Mouse (Mus musculus): Measurements from ENCODE around the gene Agbl3.

DNA sequence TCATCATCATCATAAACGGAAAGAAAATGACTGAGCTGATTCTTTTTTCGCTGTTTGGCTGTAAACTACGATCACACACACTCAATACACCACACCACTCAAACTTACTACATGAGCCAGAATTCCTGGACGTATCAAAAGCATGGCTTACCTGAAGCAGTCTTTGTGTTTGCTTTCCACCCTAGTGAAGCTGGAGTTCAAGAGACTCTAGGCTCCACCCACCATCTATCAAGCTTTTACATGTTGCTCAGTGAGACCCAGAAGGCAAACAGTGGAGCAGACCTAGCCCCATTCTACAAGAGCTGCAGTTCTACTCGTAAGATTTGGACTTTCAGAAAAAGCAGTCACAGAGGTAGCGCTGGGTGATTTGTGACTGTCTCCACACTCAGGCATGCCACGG, 122.3 kb downstream of the Agbl3 start:
- no peak for TF ChIP-seq CTCF (IDR thresholded peaks at IDR 0.05; ENCODE audit: extremely low read depth, insufficient read length, insufficient replicate concordance, low read depth, low read length)
- no peak for TF ChIP-seq POLR2A (IDR thresholded peaks at IDR 0.05; ENCODE audit: low read depth, low read length)
